Mouse (Mus musculus): Measurements from ENCODE around the gene Cep295nl. TPM values are rescaled to one million over a fixed set of nuclear protein-coding genes. Genes with fewer than 3 reads are reported as not detected.

The Cep295nl gene
- polyA plus RNA-seq, 1 experiment from 2014 or later, result 0.23 TPM

DNA sequence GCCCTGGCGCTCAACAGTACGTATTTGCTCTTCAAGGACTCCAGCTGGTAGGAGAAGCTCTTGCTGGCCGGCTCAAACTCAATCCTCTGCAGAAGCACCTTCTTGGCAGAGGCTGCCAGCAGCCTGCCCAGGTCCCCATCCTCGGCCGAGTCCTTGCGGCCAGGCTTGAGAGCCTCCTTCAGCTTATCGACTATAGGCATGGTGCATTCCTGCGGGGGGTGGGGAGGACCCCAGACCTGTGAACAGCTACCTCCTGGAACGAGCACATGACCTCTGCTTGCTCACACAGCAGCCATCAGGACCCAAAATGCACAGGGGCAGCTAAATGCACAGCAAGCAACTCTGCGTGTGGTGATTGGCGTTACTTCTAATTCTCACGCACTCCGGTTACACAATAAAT, 56.5 kb downstream of the Cep295nl start:
- whole genome bisulfite sequencing, result 93% methylated on average over 13 of the region's 13 CpGs
- H3K4me3 ChIP-seq (replicated peaks), result no peak overlapping the region
- H3K27me3 ChIP-seq (replicated peaks), result no peaks in the 10 kb centered on the region
- no peak overlapping the region for H3K27ac ChIP-seq
- H3K36me3 ChIP-seq, result peaks cover 43% of the 10 kb centered on the region
- H3K4me1 ChIP-seq (replicated peaks), result peaks cover 13% of the 10 kb centered on the region
- ATAC-seq, result no peak
- H3K9me3 ChIP-seq, result no peaks in the 10 kb centered on the region
- no peak overlapping the region for H3K9ac ChIP-seq
- no peak overlapping the region for H3K4me2 ChIP-seq (replicated peaks)

Other genes starting within 250 kb of the Cep295nl start
- gene Dnah17, start 211.9 kb downstream of the Cep295nl start, polyA plus RNA-seq (2015; fragmentation: Nextera tagmentation; extraction: Ambion mirVana), result 0.08 and 0.16 TPM in 2 replicates
- 11.6 and 12.1 TPM in 2 replicates for gene Cyth1, start 93.9 kb downstream of the Cep295nl start, polyA plus RNA-seq (2015; fragmentation: Nextera tagmentation; extraction: Ambion mirVana)
- gene Usp36, start 52.3 kb downstream of the Cep295nl start, polyA plus RNA-seq (2015; fragmentation: Nextera tagmentation; extraction: Ambion mirVana), result 16.8 and 19.7 TPM in 2 replicates
- 58.8 and 60.2 TPM in 2 replicates for gene Timp2, start 13.2 kb upstream of the Cep295nl start, polyA plus RNA-seq (2015; fragmentation: Nextera tagmentation; extraction: Ambion mirVana)
- gene Lgals3bp, start 59.6 kb upstream of the Cep295nl start, polyA plus RNA-seq (2015; fragmentation: Nextera tagmentation; extraction: Ambion mirVana), result 153 and 171 TPM in 2 replicates
- gene Cant1, start 76.6 kb upstream of the Cep295nl start, polyA plus RNA-seq (2015; fragmentation: Nextera tagmentation; extraction: Ambion mirVana), result 39.7 and 44.3 TPM in 2 replicates
- gene C1qtnf1, start 85.7 kb upstream of the Cep295nl start, polyA plus RNA-seq (2015; fragmentation: Nextera tagmentation; extraction: Ambion mirVana), result 6.3 and 6.6 TPM in 2 replicates
- gene Engase, start 134.3 kb upstream of the Cep295nl start, polyA plus RNA-seq (2015; fragmentation: Nextera tagmentation; extraction: Ambion mirVana), result 13.1 and 14.7 TPM in 2 replicates

Data from intestine, embryonic 15.5 days (tissue).